Mouse (Mus musculus) myocyte (in vitro differentiated cells): ENCODE results near the gene Ncapd3.

ENCODE experiments used
- MAX ChIP-seq: IDR thresholded peaks from one replicate; pipeline ENCODE4 v1.6.1; 2011; ENCODE audit warnings: low read depth, mild to moderate bottlenecking, control low read depth
- POLR2A ChIP-seq: IDR thresholded peaks from one replicate; pipeline ENCODE4 v1.6.1; 2011; ENCODE audit warnings: low read depth, mild to moderate bottlenecking, control low read depth, moderate library complexity; ENCODE audit not compliant: insufficient read length
- POLR2AphosphoS2 ChIP-seq: IDR thresholded peaks from one replicate; pipeline ENCODE4 v1.6.1; 2011; ENCODE audit warnings: low read depth, control low read depth; ENCODE audit not compliant: insufficient read length
- TCF12 ChIP-seq: IDR thresholded peaks from one replicate; pipeline ENCODE4 v1.6.1; 2011; ENCODE audit warnings: mild to moderate bottlenecking, control low read depth; ENCODE audit not compliant: poor library complexity, insufficient read depth, severe bottlenecking
- TCF3 ChIP-seq: IDR thresholded peaks from one replicate; pipeline ENCODE4 v1.6.1; 2011; ENCODE audit warnings: low read depth, control low read depth; ENCODE audit not compliant: insufficient read length
- USF1 ChIP-seq: IDR thresholded peaks from one replicate; pipeline ENCODE4 v1.6.1; 2011; ENCODE audit warnings: low read depth, mild to moderate bottlenecking, control low read depth, moderate library complexity

- TF ChIP-seq POLR2AphosphoS2 (no peak), USF1 (no peak), MAX (no peak), POLR2A (no peak), TCF3 (no peak), TCF12 (no peak)
Measured at GRCm38 (mm10) chr9:27144271-27144840, 114.4 kb downstream of the Ncapd3 start.
